In genomic region chr5:88566034-88566841, GRCm38 (mm10) we compare ENCODE assay signal across 8 mouse cellular contexts. TPM values are rescaled to one million over a fixed set of nuclear protein-coding genes. Genes with fewer than 3 reads are reported as not detected.
DNase-seq lines count a peak whose midpoint lies in the region; ATAC-seq lines count a peak whose summit lies in the region.

No protein-coding gene starts in this region.

- H3K79me2 ChIP-seq in macrophage (ENCODE audit: inconsistent target), result peaks cover 56% of the 10 kb centered on the region

- H3K4me1 ChIP-seq in heart, embryonic 12.5 days (replicated peaks), result peaks cover 10% of the 10 kb centered on the region
- H3K4me1 ChIP-seq in heart, embryonic 16.5 days (ENCODE audit: control insufficient read depth, insufficient read depth, low read length), result peaks cover 12% of the 10 kb centered on the region

- peak overlapping the region; percentile 79 for H3K4me2 ChIP-seq in heart, embryonic 12.5 days
- peak overlapping the region; percentile 76 for H3K4me2 ChIP-seq in heart, embryonic 16.5 days (ENCODE audit: low read depth, low read length)

- H3K4me3 ChIP-seq in heart, embryonic 12.5 days, result peak overlapping the region; percentile 94
- peak overlapping the region; percentile 85 for H3K4me3 ChIP-seq in heart, embryonic 16.5 days (ENCODE audit: low read length)
- H3K4me3 ChIP-seq in macrophage (ENCODE audit: inconsistent target), result peak overlapping the region; percentile 72

- no peaks in the 10 kb centered on the region for H3K27me3 ChIP-seq in heart, embryonic 12.5 days (replicated peaks)
- no peaks in the 10 kb centered on the region for H3K27me3 ChIP-seq in heart, embryonic 16.5 days (ENCODE audit: control insufficient read depth, insufficient read depth, low read length)

- peak overlapping the region; percentile 95 for H3K27ac ChIP-seq in heart, embryonic 12.5 days (ENCODE audit: poor library complexity, severe bottlenecking)
- peak overlapping the region; percentile 87 for H3K27ac ChIP-seq in heart, embryonic 16.5 days (ENCODE audit: low read length)
- H3K27ac ChIP-seq in macrophage, result peak overlapping the region; percentile 70

- DNase-seq in heart, postnatal 10 days, result no peak
- DNase-seq in MN1 (ENCODE audit: low spot score), result peak; percentile 63
- DNase-seq in right cerebral cortex, postnatal 36 days (ENCODE audit: low spot score in 2 of 2), result no peak
- no peak for DNase-seq in left cerebral cortex, adult 8-10 months (ENCODE audit: low spot score in 2 of 2)
- DNase-seq in cerebellum, postnatal 4 days (ENCODE audit: low spot score in 2 of 2), result no peak

- peaks cover 26% of the 10 kb centered on the region for H3K36me3 ChIP-seq in heart, embryonic 12.5 days
- H3K36me3 ChIP-seq in heart, embryonic 16.5 days (ENCODE audit: control insufficient read depth, insufficient read depth), result peaks cover 5% of the 10 kb centered on the region; the same call in 1 of the 2 replicates
- H3K36me3 ChIP-seq in macrophage (ENCODE audit: inconsistent target), result peaks cover 14% of the 10 kb centered on the region

- WGBS in heart, embryonic 12.5 days, result 3% methylated on average over 14 of the region's 14 CpGs
- 4% methylated on average over 14 of the region's 14 CpGs for WGBS in heart, embryonic 16.5 days
- 18% methylated on average over 14 of the region's 14 CpGs for WGBS in macrophage (ENCODE audit: missing documents)

- peak overlapping the region; percentile 92 for H3K9ac ChIP-seq in heart, embryonic 12.5 days
- peak overlapping the region; percentile 86 for H3K9ac ChIP-seq in heart, embryonic 16.5 days (ENCODE audit: low read length)

- ATAC-seq in heart, embryonic 12.5 days (ENCODE audit: insufficient number of reproducible peaks, low FRiP score), result no peak
- ATAC-seq in heart, embryonic 16.5 days (replicated peaks; ENCODE audit: extremely low read depth, insufficient read depth, low FRiP score), result no peak

- intact Hi-C loops in heart, postnatal 10 days (cut with DNase I), result loop anchor here (5.0 to 10.0 kb wide), 3 partner anchors 61 to 199 kb away; partner anchors contain the start of genes Dck and Grsf1

- H3K9me3 ChIP-seq in heart, embryonic 12.5 days (replicated peaks), result no peaks in the 10 kb centered on the region
- no peaks in the 10 kb centered on the region for H3K9me3 ChIP-seq in heart, embryonic 16.5 days (replicated peaks; ENCODE audit: control insufficient read depth, low read length)

RNA-seq across cellular contexts. Expression of gene Rufy3, which starts 1.4 kb away (rescaled TPM):
- polyA plus RNA-seq in heart, embryonic 12.5 days (2016; fragmentation: Nextera tagmentation; extraction: Ambion mirVana), result 15.2 and 15.9 TPM in 2 replicates
- total RNA-seq in heart, postnatal 10 days (2021), result 10 to 100 TPM; 12.7 to 12.8 TPM
- polyA plus RNA-seq in heart, embryonic 16.5 days (2015; fragmentation: Nextera tagmentation; extraction: Ambion mirVana), result 9.1 and 9.2 TPM in 2 replicates
- 1,000 to 10,000 TPM in 1 of 26 experiments, 100 to 1,000 TPM in 25; 549 to 1,041 (median 725) TPM for total RNA-seq in macrophage (2018; cell fraction: chromatin; rRNA removed)
- total RNA-seq in macrophage (2018; cell fraction: cytosol; rRNA removed), result 100 to 1,000 TPM in 8 of 26 experiments, 10 to 100 TPM in 18; 70.3 to 133 (median 93.9) TPM
- total RNA-seq in macrophage (2018; cell fraction: nucleus; rRNA removed), result 100 to 1,000 TPM; 234 to 970 (median 400) TPM
- polyA plus RNA-seq in macrophage (2018), result 44.6 to 92.2 TPM (median 86.4 TPM) in 3 replicates
- 100 to 1,000 TPM; 180 to 191 (median 184) TPM for total RNA-seq in left cerebral cortex, adult 8-10 months (2022)

RNA-seq across cellular contexts. Expression of gene Utp3, which starts 12.0 kb away (rescaled TPM):
- 47.4 and 49.1 TPM in 2 replicates for polyA plus RNA-seq in heart, embryonic 12.5 days (2016; fragmentation: Nextera tagmentation; extraction: Ambion mirVana)
- total RNA-seq in heart, postnatal 10 days (2021), result 10 to 100 TPM; 21.5 to 21.9 TPM
- 48.5 and 53.8 TPM in 2 replicates for polyA plus RNA-seq in heart, embryonic 16.5 days (2015; fragmentation: Nextera tagmentation; extraction: Ambion mirVana)
- total RNA-seq in macrophage (2018; cell fraction: chromatin; rRNA removed), result 10 to 100 TPM; 18.6 to 84.7 (median 44.4) TPM
- total RNA-seq in macrophage (2018; cell fraction: cytosol; rRNA removed), result 10 to 100 TPM; 58.2 to 91.8 (median 75.7) TPM
- 100 to 1,000 TPM in 5 of 26 experiments, 10 to 100 TPM in 21; 31.6 to 119 (median 76.1) TPM for total RNA-seq in macrophage (2018; cell fraction: nucleus; rRNA removed)
- polyA plus RNA-seq in macrophage (2018), result 69.2 to 155 TPM (median 75.8 TPM) in 3 replicates
- total RNA-seq in left cerebral cortex, adult 8-10 months (2022), result 10 to 100 TPM; 25.3 to 33.2 (median 29.2) TPM

RNA-seq across cellular contexts. Expression of gene Jchain, which starts 38.5 kb away (rescaled TPM):
- polyA plus RNA-seq in heart, embryonic 12.5 days (2016; fragmentation: Nextera tagmentation; extraction: Ambion mirVana), result 0.24 TPM in 1 of 2 replicates, not detected in the other
- total RNA-seq in heart, postnatal 10 days (2021), result under 1 TPM; 0.17 to 0.31 TPM
- polyA plus RNA-seq in heart, embryonic 16.5 days (2015; fragmentation: Nextera tagmentation; extraction: Ambion mirVana), result 0.14 and 0.33 TPM in 2 replicates
- total RNA-seq in macrophage (2018; cell fraction: chromatin; rRNA removed), result 1 to 10 TPM in 5 of 26 experiments, under 1 TPM in 11, not detected in 10; 0.30 to 1.2 (median 0.60) TPM
- under 1 TPM in 18 of 26 experiments, not detected in 8; 0.06 to 0.44 (median 0.15) TPM for total RNA-seq in macrophage (2018; cell fraction: cytosol; rRNA removed)
- total RNA-seq in macrophage (2018; cell fraction: nucleus; rRNA removed), result 1 to 10 TPM in 3 of 26 experiments, under 1 TPM in 15, not detected in 8; 0.29 to 2.2 (median 0.75) TPM
- polyA plus RNA-seq in macrophage (2018), result 0.27 to 1.2 TPM (median 0.77 TPM) in 3 replicates
- total RNA-seq in left cerebral cortex, adult 8-10 months (2022), result under 1 TPM; 0.37 to 0.77 (median 0.59) TPM
